Comparison of ENCODE assay signal across 8 mouse cellular contexts in genomic region chr10:80756099-80756498, GRCm38 (mm10). TPM values are rescaled to one million over a fixed set of nuclear protein-coding genes. Genes with fewer than 3 reads are reported as not detected.
A peak's percentile ranks its signal among the peaks of the same experiment; 100 is the strongest.
DNase-seq lines count a peak whose midpoint lies in the region; ATAC-seq and TF ChIP-seq lines count a peak whose summit lies in the region.

No protein-coding gene starts in this region.

- no peaks in the 10 kb centered on the region for H3K9me3 ChIP-seq in kidney, embryonic 14.5 days (ENCODE audit: control insufficient read depth, low read length)
- H3K9me3 ChIP-seq in embryonic facial prominence, embryonic 11.5 days (replicated peaks; ENCODE audit: control insufficient read depth, low read length): no peaks in the 10 kb centered on the region
- H3K9me3 ChIP-seq in intestine, embryonic 14.5 days (ENCODE audit: control insufficient read depth, low read length): no peaks in the 10 kb centered on the region
- no peaks in the 10 kb centered on the region for H3K9me3 ChIP-seq in midbrain, postnatal 0 days (ENCODE audit: low read length)

- TF ChIP-seq CTCF in midbrain, postnatal 0 days (IDR thresholded peaks at IDR 0.05): no peak

- H3K36me3 ChIP-seq in kidney, embryonic 14.5 days (ENCODE audit: control insufficient read depth, insufficient read depth, low read length): no peaks in the 10 kb centered on the region
- no peaks in the 10 kb centered on the region for H3K36me3 ChIP-seq in embryonic facial prominence, embryonic 11.5 days (replicated peaks; ENCODE audit: control insufficient read depth, insufficient read depth, low read depth, low read length)
- H3K36me3 ChIP-seq in intestine, embryonic 14.5 days (ENCODE audit: control insufficient read depth, insufficient read depth, low read length): no peaks in the 10 kb centered on the region
- H3K36me3 ChIP-seq in midbrain, postnatal 0 days (ENCODE audit: insufficient read depth, low read length): no peaks in the 10 kb centered on the region

- H3K4me2 ChIP-seq in kidney, embryonic 14.5 days (replicated peaks; ENCODE audit: low read depth, low read length): peak overlapping the region; percentile 97
- peak overlapping the region; percentile 65 for H3K4me2 ChIP-seq in embryonic facial prominence, embryonic 11.5 days (ENCODE audit: low read depth, low read length)
- H3K4me2 ChIP-seq in intestine, embryonic 14.5 days (ENCODE audit: low read length): peak overlapping the region; percentile 100
- H3K4me2 ChIP-seq in midbrain, postnatal 0 days (ENCODE audit: low read depth, low read length, poor library complexity, severe bottlenecking): peak overlapping the region; percentile 94

- 32% methylated on average over 3 of the region's 3 CpGs for WGBS in kidney, embryonic 14.5 days
- WGBS in embryonic facial prominence, embryonic 11.5 days: 28% methylated on average over 3 of the region's 3 CpGs
- WGBS in intestine, embryonic 14.5 days: 29% methylated on average over 3 of the region's 3 CpGs
- 25% methylated on average over 3 of the region's 3 CpGs for WGBS in midbrain, postnatal 0 days

- peak overlapping the region; percentile 96 for H3K9ac ChIP-seq in kidney, embryonic 14.5 days (ENCODE audit: low read depth, low read length)
- H3K9ac ChIP-seq in embryonic facial prominence, embryonic 11.5 days (replicated peaks; ENCODE audit: low read length): peak overlapping the region; percentile 90
- peak overlapping the region; percentile 95 for H3K9ac ChIP-seq in intestine, embryonic 14.5 days (ENCODE audit: low read length)
- H3K9ac ChIP-seq in midbrain, postnatal 0 days (replicated peaks; ENCODE audit: low read length, poor library complexity, severe bottlenecking): peak overlapping the region; percentile 92

- no peak overlapping the region for H3K27ac ChIP-seq in kidney, embryonic 14.5 days (ENCODE audit: low read depth, low read length)
- no peak overlapping the region for H3K27ac ChIP-seq in embryonic facial prominence, embryonic 11.5 days (replicated peaks; ENCODE audit: low read depth, low read length)
- H3K27ac ChIP-seq in intestine, embryonic 14.5 days (ENCODE audit: low read depth): no peak overlapping the region
- H3K27ac ChIP-seq in midbrain, postnatal 0 days (ENCODE audit: low read depth, low read length): 0 out of 2 replicates have a peak overlapping the region, but pooled peaks have one; percentile 86

- DNase-seq in kidney, adult 8-10 months: no peak
- DNase-seq in embryonic facial prominence, embryonic 11.5 days (ENCODE audit: low spot score): no peak
- DNase-seq in intestine, embryonic 14.5 days (ENCODE audit: low spot score): no peak
- no peak for DNase-seq in midbrain, postnatal 0 days (ENCODE audit: low spot score)
- no peak for DNase-seq in T-cell, adult 2 months (ENCODE audit: low spot score)
- no peak for DNase-seq in right cerebral cortex, postnatal 36 days (ENCODE audit: low spot score in 2 of 2)
- no peak for DNase-seq in layer of hippocampus, postnatal 10 days (ENCODE audit: low spot score in 2 of 2)

- peak overlapping the region; percentile 100 for H3K4me3 ChIP-seq in kidney, embryonic 14.5 days (ENCODE audit: low read length)
- peak overlapping the region; percentile 79 for H3K4me3 ChIP-seq in embryonic facial prominence, embryonic 11.5 days (ENCODE audit: low read depth, low read length)
- H3K4me3 ChIP-seq in intestine, embryonic 14.5 days (ENCODE audit: low read depth, low read length): peak overlapping the region; percentile 93
- peak overlapping the region; percentile 97 for H3K4me3 ChIP-seq in midbrain, postnatal 0 days (ENCODE audit: low read depth, low read length)

- H3K27me3 ChIP-seq in kidney, embryonic 14.5 days (ENCODE audit: control insufficient read depth, insufficient read depth, low read length): no peaks in the 10 kb centered on the region
- no peaks in the 10 kb centered on the region for H3K27me3 ChIP-seq in embryonic facial prominence, embryonic 11.5 days (ENCODE audit: control insufficient read depth, insufficient read depth, low read length)
- no peaks in the 10 kb centered on the region for H3K27me3 ChIP-seq in intestine, embryonic 14.5 days (replicated peaks; ENCODE audit: control insufficient read depth, insufficient read depth, low read length)
- H3K27me3 ChIP-seq in midbrain, postnatal 0 days (ENCODE audit: insufficient read depth, low read length): no peaks in the 10 kb centered on the region

- peaks cover 34% of the 10 kb centered on the region for H3K4me1 ChIP-seq in kidney, embryonic 14.5 days (ENCODE audit: control insufficient read depth, insufficient read depth, low read length)
- peaks cover 12% of the 10 kb centered on the region for H3K4me1 ChIP-seq in embryonic facial prominence, embryonic 11.5 days (ENCODE audit: control insufficient read depth, insufficient read depth, low read length)
- H3K4me1 ChIP-seq in intestine, embryonic 14.5 days (replicated peaks; ENCODE audit: control insufficient read depth, insufficient read depth, low read length): peaks cover 29% of the 10 kb centered on the region
- H3K4me1 ChIP-seq in midbrain, postnatal 0 days (ENCODE audit: insufficient read depth, low read length): peaks cover 22% of the 10 kb centered on the region

- ATAC-seq in kidney, embryonic 14.5 days (ENCODE audit: low FRiP score, low TSS enrichment): no peak
- ATAC-seq in embryonic facial prominence, embryonic 11.5 days (replicated peaks; ENCODE audit: insufficient number of reproducible peaks, low FRiP score, low TSS enrichment, low read depth): no peak
- ATAC-seq in intestine, embryonic 14.5 days (replicated peaks; ENCODE audit: low FRiP score, low TSS enrichment, low read depth): no peak
- ATAC-seq in midbrain, postnatal 0 days (ENCODE audit: low FRiP score): no peak

RNA-seq across cellular contexts. Expression of gene Dot1l, which starts 1.1 kb away (rescaled TPM):
- polyA plus RNA-seq in kidney, embryonic 14.5 days (2014; fragmentation: Nextera tagmentation; extraction: Ambion mirVana): 21.9 and 29.2 TPM in 2 replicates
- 13.8 and 16.6 TPM in 2 replicates for polyA plus RNA-seq in embryonic facial prominence, embryonic 11.5 days (2014; fragmentation: Nextera tagmentation; extraction: Ambion mirVana)
- polyA plus RNA-seq in intestine, embryonic 14.5 days (2014; fragmentation: Nextera tagmentation; extraction: Ambion mirVana): 21.1 and 22.7 TPM in 2 replicates
- 23.8 and 34.4 TPM in 2 replicates for total RNA-seq in midbrain, postnatal 0 days (2014; rRNA removed)
- 9.9 and 13.4 TPM in 2 replicates for polyA plus RNA-seq in midbrain, postnatal 0 days (2015; fragmentation: Nextera tagmentation; extraction: Ambion mirVana)
- 10 to 100 TPM; 61.0 to 67.4 TPM for total RNA-seq in layer of hippocampus, postnatal 10 days (2021)

RNA-seq across cellular contexts. Expression of gene Ap3d1, which starts 14.0 kb away (rescaled TPM):
- polyA plus RNA-seq in kidney, embryonic 14.5 days (2014; fragmentation: Nextera tagmentation; extraction: Ambion mirVana): 70.8 and 80.6 TPM in 2 replicates
- 57.6 and 61.0 TPM in 2 replicates for polyA plus RNA-seq in embryonic facial prominence, embryonic 11.5 days (2014; fragmentation: Nextera tagmentation; extraction: Ambion mirVana)
- polyA plus RNA-seq in intestine, embryonic 14.5 days (2014; fragmentation: Nextera tagmentation; extraction: Ambion mirVana): 74.1 and 77.4 TPM in 2 replicates
- total RNA-seq in midbrain, postnatal 0 days (2014; rRNA removed): 182 and 183 TPM in 2 replicates
- 95.4 and 105 TPM in 2 replicates for polyA plus RNA-seq in midbrain, postnatal 0 days (2015; fragmentation: Nextera tagmentation; extraction: Ambion mirVana)
- 100 to 1,000 TPM; 135 to 139 TPM for total RNA-seq in layer of hippocampus, postnatal 10 days (2021)

RNA-seq across cellular contexts. Expression of gene Sf3a2, which starts 41.9 kb away (rescaled TPM):
- polyA plus RNA-seq in kidney, embryonic 14.5 days (2014; fragmentation: Nextera tagmentation; extraction: Ambion mirVana): 101 and 102 TPM in 2 replicates
- 92.6 and 93.9 TPM in 2 replicates for polyA plus RNA-seq in embryonic facial prominence, embryonic 11.5 days (2014; fragmentation: Nextera tagmentation; extraction: Ambion mirVana)
- 85.4 and 89.3 TPM in 2 replicates for polyA plus RNA-seq in intestine, embryonic 14.5 days (2014; fragmentation: Nextera tagmentation; extraction: Ambion mirVana)
- total RNA-seq in midbrain, postnatal 0 days (2014; rRNA removed): 18.3 and 34.2 TPM in 2 replicates
- polyA plus RNA-seq in midbrain, postnatal 0 days (2015; fragmentation: Nextera tagmentation; extraction: Ambion mirVana): 61.5 and 64.3 TPM in 2 replicates
- total RNA-seq in layer of hippocampus, postnatal 10 days (2021): 10 to 100 TPM; 42.9 to 45.3 TPM

RNA-seq across cellular contexts. Expression of gene Plekhj1, which starts 42.3 kb away (rescaled TPM):
- 121 and 126 TPM in 2 replicates for polyA plus RNA-seq in kidney, embryonic 14.5 days (2014; fragmentation: Nextera tagmentation; extraction: Ambion mirVana)
- polyA plus RNA-seq in embryonic facial prominence, embryonic 11.5 days (2014; fragmentation: Nextera tagmentation; extraction: Ambion mirVana): 119 and 137 TPM in 2 replicates
- 125 TPM in 2 replicates for polyA plus RNA-seq in intestine, embryonic 14.5 days (2014; fragmentation: Nextera tagmentation; extraction: Ambion mirVana)
- 68.0 and 88.1 TPM in 2 replicates for total RNA-seq in midbrain, postnatal 0 days (2014; rRNA removed)
- polyA plus RNA-seq in midbrain, postnatal 0 days (2015; fragmentation: Nextera tagmentation; extraction: Ambion mirVana): 94.1 and 103 TPM in 2 replicates
- 10 to 100 TPM; 61.9 to 72.8 TPM for total RNA-seq in layer of hippocampus, postnatal 10 days (2021)

RNA-seq across cellular contexts. Expression of gene Amh, which starts 48.9 kb away (rescaled TPM):
- polyA plus RNA-seq in kidney, embryonic 14.5 days (2014; fragmentation: Nextera tagmentation; extraction: Ambion mirVana): not detected in 2 replicates
- polyA plus RNA-seq in embryonic facial prominence, embryonic 11.5 days (2014; fragmentation: Nextera tagmentation; extraction: Ambion mirVana): not detected in 2 replicates
- polyA plus RNA-seq in intestine, embryonic 14.5 days (2014; fragmentation: Nextera tagmentation; extraction: Ambion mirVana): 0.11 TPM in 1 of 2 replicates, not detected in the other
- total RNA-seq in midbrain, postnatal 0 days (2014; rRNA removed): 0.82 and 2.9 TPM in 2 replicates
- not detected in 2 replicates for polyA plus RNA-seq in midbrain, postnatal 0 days (2015; fragmentation: Nextera tagmentation; extraction: Ambion mirVana)
- 1 to 10 TPM; 2.1 to 2.5 TPM for total RNA-seq in layer of hippocampus, postnatal 10 days (2021)
